Mouse (Mus musculus): ENCODE measurements around the gene Erp27.

Gene Erp27

GRCm38 (mm10) chr6:136939326-136940187 is 17.6 kb upstream of the Erp27 start:
- DNase-seq: no peak

- no peak for DNase-seq
Measured at GRCm38 (mm10) chr6:136938331-136939126, 16.5 kb upstream of the Erp27 start.

DNA sequence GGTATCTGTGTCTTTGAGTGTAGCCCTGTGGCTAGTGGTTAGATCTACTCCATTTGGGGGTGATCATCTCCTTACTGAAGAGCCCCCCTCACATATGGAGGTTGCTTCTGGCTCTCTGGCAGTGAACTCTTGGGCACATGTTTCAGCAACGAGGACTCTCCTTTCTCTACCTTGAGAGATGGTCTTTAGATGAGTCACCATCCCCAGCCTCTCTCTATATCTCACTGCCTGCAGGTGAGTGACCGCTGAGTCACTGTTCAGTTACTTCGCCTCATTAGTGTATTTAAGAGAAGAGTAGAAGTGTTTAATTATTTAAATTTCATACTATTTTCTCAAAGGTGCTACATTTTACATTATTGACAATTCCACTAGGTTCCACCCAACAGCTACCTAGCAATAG is 15.1 kb upstream of the Erp27 start:
- no peak for DNase-seq

- no peak for DNase-seq
Measured at GRCm38 (mm10) chr6:136936361-136936760, 14.4 kb upstream of the Erp27 start.

DNA sequence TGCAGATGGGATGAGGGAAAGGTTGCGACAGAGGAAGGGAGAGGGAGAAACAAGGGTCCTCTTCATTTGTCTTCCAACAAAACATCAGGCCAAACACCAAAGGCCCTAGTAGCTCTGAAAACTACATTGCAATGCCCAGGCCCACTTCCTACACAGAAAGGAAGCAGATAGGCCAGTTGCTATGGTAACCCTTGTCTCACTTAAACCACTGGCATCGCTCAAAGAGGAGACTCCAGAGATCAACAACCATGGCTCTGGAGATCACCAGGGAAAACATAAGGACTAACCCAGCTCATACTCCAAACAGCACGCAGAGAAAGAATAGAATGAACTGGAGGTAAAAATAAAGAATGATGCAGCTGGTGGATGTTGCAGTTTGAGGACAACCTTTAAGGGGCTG is 13.3 kb upstream of the Erp27 start:
- DNase-seq: no peak

DNA sequence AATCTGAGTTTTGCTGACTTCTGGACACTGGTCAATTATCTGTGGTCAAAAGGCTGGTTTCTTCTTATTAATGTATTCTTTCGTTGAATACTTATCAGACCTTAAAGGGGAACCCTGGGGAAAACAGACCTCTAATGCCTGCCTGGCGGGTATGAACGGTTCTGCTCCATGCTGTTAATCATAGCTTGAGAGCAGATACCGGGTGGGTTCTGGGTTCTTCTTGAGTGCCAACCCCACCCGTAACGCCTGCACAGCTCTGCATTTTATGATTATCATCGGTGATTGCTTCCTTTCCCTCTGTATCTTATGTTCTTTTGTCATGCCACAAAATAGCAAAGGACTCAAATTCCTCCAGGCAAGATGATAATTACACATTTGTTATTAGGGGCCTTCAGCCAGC is 12.1 kb upstream of the Erp27 start:
- no peak for DNase-seq

- DNase-seq: no peak
Measured at GRCm38 (mm10) chr6:136931246-136931645, 9.3 kb upstream of the Erp27 start.

DNA sequence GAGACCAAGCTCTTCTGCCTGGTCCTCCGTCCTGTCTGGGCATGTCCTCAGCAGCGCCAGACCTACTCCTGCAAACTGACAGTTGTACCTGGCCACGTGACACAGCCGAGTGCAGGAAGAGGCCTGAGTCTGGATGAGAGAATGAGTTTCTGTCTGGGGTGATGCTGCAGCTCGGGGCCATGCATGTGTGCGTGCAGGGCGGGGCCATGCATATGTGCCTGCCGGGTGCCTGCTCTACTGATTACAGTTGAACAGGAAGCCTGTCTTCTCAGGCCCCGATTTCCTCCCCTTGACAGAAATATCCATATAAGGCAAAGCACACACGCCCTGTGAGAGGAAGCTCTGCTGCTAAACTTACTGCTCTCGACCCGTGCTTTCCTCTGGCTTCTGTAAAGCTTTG is 8.7 kb upstream of the Erp27 start:
- DNase-seq: no peak

GRCm38 (mm10) chr6:136927626-136928025 is 5.6 kb upstream of the Erp27 start:
- no peak for DNase-seq

DNA sequence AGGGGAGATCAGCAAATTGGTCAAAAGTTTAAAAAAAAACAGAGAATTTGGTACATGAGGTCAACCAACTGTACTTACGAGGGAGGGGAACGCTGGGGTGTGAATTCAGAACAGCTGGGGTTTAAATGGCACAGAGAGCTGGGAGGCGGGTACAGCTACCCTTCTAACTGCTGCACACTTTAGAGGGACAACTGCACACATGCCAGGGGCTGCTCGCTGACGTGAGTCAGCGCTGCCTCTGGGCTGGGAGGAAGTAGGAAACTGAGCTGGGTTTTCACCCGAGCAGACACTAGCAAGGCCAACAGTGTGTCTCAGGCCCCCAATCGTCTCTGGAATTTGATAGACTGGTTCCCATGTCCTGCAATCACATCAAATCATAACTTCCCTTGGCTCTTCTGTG is 3.1 kb upstream of the Erp27 start:
- DNase-seq: no peak

- no peak for DNase-seq
Measured at GRCm38 (mm10) chr6:136923532-136923931, 1.6 kb upstream of the Erp27 start, which contains the start of gene Pde6h. TSS of gene Pde6h (plus strand) at chr6:136923832.

DNA sequence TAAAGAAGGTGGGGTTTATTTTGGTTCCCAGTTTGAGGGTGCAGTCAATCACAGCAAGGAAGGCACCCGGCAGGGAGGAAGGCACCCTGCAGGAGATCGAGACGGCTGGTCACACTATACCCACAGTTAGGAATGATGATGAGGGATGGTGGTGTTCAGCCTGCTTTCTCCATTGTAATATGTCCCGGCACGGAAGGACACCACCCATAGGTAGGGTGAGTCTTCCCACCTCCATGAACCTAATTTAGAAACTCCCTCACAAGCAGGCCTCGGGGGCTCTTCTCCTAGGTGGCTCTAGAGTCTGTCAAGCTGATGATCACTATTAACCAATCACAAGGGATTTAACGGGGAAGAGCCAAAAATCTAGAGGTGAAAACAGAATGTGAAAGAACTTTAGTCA is 891 bp upstream of the Erp27 start:
- DNase-seq: no peak

GRCm38 (mm10) chr6:136921601-136922000 is 379 bp downstream of the Erp27 start:
- peak; percentile 41 for DNase-seq

DNA sequence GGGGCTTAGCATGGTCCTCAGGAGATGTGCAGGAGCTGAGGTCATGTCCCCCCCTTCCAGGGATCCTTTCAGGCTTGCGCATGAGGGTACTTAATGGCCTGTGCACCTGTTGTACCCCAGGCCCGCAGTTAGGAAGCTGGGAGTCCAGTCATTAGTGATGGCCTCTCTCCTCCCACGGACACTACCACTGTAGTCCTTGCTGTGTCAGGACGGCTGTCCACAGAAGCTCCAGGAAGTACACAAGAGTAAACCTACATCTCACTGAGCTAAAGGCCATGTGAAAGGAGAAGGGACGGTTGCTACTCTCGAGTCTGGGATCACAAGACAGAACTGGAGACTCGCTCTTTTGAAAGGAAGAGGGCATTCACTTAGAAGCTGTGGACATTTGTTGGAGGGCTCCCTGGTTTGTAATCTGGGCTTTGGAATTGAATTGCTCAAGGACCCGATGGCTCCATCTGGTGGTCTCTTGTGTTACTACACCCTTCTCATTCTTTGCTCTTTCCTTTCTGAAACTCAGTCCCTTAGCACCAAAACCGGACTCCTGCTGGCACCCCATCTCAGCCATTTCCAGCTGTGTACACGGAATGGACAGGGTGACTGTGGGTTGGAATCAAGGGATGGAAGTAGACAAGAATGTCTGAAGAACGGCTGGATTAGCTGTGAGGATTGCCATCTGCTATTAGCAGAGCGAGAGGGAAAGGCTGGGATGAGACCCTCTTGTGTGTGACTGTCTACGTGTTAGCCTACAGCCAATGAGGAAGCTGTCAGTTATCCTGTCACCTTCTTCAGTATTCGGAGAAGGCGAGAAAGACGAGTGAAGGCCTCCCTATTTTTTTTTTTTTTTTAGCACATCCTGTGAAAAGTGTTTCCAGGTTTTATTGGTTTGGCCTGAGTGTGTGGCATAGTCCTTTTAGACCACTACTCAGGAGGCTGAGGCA is 1.4 kb downstream of the Erp27 start:
- DNase-seq: peak; percentile 54

DNA sequence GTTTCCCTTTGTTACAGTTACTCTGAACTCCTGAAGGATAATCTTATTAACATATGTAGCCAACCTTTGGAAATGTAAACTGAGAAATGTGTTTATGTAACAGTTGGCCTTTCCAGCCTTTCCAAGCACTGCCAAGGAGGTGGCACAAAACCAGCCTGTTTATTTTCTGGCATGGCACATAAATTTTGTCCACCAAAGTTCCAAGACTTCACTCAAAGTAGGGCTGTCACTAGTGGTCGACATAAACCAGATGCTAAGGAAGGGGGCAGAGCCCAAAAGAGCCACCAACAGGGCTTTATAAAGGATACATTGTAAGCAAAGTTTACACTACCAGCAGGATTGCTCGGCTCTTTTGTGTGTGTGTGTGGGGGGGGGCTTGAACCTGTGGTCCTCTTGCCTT is 4.1 kb downstream of the Erp27 start:
- DNase-seq: no peak

DNA sequence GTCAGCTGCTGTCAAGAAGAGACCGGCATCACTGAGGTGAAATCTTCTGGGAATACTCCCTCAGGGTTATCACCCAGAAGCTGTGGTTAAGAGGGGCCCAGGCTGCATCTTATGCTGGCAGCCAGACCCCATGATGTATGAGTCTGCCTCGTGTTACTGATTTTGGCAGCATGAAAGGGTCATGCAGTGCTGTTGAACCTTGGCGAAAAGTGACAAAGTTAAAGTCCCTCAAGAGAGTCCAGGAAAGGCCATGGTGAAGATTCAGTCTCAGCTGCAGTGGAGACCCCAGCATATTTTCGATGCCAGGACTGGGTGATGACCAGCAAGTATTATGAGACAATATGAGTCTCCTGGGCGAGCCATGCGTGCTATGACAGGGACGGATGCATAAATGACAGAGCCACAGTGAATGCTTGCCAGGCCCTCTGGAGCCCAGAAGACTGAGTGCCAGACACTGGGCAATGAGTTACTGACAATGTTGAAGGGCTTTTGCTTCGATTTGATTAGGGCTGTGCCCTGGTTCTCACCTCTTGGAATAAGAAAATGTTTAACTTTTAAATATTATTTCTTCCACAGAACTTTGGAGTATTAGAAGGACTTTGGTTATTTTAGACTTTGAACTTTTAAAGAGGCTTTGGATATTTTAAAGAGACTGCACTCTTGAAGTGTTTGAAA is 6.1 kb downstream of the Erp27 start:
- DNase-seq: no peak

- no peak for DNase-seq
Measured at GRCm38 (mm10) chr6:136914234-136914633, 7.7 kb downstream of the Erp27 start.

- DNase-seq: peak; percentile 23
Measured at GRCm38 (mm10) chr6:136913384-136914126, 8.4 kb downstream of the Erp27 start.

DNA sequence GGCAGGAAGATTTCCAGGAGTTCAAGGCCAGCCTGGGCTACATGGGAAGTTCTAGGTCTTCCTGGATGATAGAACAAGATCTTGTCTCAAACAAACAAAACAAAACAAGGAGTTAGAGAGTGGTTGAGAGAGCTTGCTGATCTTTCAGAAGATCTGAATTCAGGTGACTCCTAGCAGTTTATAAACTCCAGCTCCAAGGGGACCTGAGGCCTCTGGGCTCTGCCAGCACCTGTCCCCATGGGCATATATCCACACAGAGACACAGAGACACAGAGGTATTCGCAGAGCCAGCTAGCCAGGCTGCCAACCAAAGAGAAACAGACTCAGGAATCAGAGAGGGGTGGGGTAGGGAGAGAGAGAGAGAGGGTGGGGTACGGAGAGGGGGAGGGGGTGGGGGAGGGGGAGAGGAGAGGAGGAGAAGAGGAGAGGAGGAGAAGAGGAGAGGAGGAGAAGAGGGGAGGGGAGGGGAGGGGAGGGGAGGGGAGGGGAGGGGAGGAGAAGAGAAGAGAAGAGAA is 9.2 kb downstream of the Erp27 start:
- no peak for DNase-seq

GRCm38 (mm10) chr6:136910247-136910890 is 11.6 kb downstream of the Erp27 start:
- no peak for DNase-seq

- DNase-seq: no peak
Measured at GRCm38 (mm10) chr6:136906937-136907293, 15.1 kb downstream of the Erp27 start.

Data from right cerebral cortex, postnatal 25 days (tissue).